In the genomic region with DNA sequence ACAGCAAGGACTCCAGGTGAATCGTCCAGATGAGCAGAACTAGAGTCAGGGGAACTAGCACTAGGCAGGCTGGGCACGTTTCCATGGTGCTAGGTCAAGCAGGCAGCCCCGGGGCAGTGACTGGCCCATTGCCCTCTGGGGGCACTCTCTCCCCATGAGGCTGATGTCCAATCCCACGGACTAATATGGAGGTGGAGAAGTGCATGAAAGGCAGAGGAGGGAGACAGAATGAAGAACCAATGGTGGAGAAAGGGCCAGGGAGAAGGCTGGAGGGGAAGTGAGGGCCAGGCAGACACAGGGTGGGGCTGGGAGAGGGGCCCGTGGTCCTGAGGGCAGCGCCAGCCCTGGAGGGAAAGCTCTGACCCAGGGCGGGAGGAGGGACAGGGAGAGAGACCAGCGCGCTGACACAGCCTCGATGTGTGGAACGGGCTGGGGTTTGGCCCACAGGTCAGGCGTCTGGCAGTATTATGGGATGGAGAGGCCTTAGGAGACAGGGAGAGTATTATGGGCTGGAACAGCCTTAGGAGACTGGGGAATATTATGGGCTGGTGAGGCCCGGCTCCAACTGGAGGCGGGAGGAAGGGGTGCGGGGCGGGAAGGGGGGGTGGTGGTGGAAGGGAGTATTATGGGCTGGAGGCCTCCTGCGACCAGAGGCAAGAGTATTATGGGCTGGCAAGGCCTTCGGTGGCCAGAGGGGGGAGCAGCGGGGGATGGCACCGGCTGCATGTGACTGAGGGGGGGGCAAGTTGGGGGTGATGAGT, we compare ENCODE assay signal across 8 mouse cellular contexts. TPM values are rescaled to one million over a fixed set of nuclear protein-coding genes. Genes with fewer than 3 reads are reported as not detected.
A peak's percentile ranks its signal among the peaks of the same experiment; 100 is the strongest.
DNase-seq lines count a peak whose midpoint lies in the region; ATAC-seq lines count a peak whose summit lies in the region.

No protein-coding gene starts in this region.

- no peak overlapping the region; the same call in none of the 2 replicates for H3K4me3 ChIP-seq in lung, embryonic 16.5 days (ENCODE audit: low read length)

- ATAC-seq in hematopoietic stem cell, adult 5-6 weeks (replicated peaks in 1 of 2; ENCODE audit: insufficient read depth in 1 of 2, low FRiP score in 2 of 2, low TSS enrichment in 1 of 2, low read depth in 1 of 2, poor library complexity in 2 of 2, severe bottlenecking in 2 of 2) = peak; percentile 66 to 69
- ATAC-seq in lung, embryonic 16.5 days (ENCODE audit: low read depth) = peak; percentile 88

- no peaks in the 10 kb centered on the region for H3K9me3 ChIP-seq in lung, embryonic 16.5 days (ENCODE audit: control insufficient read depth, low read length)

- peak overlapping the region; percentile 97 for H3K27ac ChIP-seq in lung, embryonic 16.5 days (ENCODE audit: low read length)

- WGBS in lung, embryonic 16.5 days = 3% methylated on average over 20 of the region's 20 CpGs

- H3K27me3 ChIP-seq in lung, embryonic 16.5 days (ENCODE audit: control insufficient read depth, insufficient read depth, low read depth, low read length) = no peaks in the 10 kb centered on the region

- no peaks in the 10 kb centered on the region for H3K36me3 ChIP-seq in lung, embryonic 16.5 days (ENCODE audit: control insufficient read depth, insufficient read depth, low read length)

- peaks cover 25% of the 10 kb centered on the region for H3K4me1 ChIP-seq in lung, embryonic 16.5 days (replicated peaks; ENCODE audit: control insufficient read depth, insufficient read depth, low read length)

- H3K9ac ChIP-seq in lung, embryonic 16.5 days (ENCODE audit: low read length) = peak overlapping the region; percentile 64

- H3K4me2 ChIP-seq in lung, embryonic 16.5 days (ENCODE audit: low read depth, low read length) = peak overlapping the region; percentile 70

- DNase-seq in R1 (ENCODE audit: low read depth, low spot score) = peak; percentile 87
- peak; percentile 94 to 95 for DNase-seq in cerebellum, postnatal 10 days
- peak; percentile 62 to 78 for DNase-seq in frontal cortex, adult 2 months (ENCODE audit: extremely low spot score in 1 of 2, low spot score in 1 of 2)
- peak; percentile 76 to 83 for DNase-seq in layer of hippocampus, postnatal 14 days (ENCODE audit: low spot score in 2 of 2)
- peak; percentile 67 for DNase-seq in ovary, postnatal 14 days (ENCODE audit: low spot score)
- DNase-seq in urinary bladder, postnatal 36 days (ENCODE audit: low spot score in 2 of 2) = peak; percentile 58 to 78

RNA-seq across cellular contexts. Expression of a gene that starts 7.0 kb away (rescaled TPM):
- 91.3 and 103 TPM in 2 replicates for polyA plus RNA-seq in frontal cortex, adult 2 months (2012; rRNA removed)
- total RNA-seq in hematopoietic stem cell, adult 5-6 weeks (2017) = 499 and 599 TPM in 2 replicates
- 100 to 1,000 TPM; 173 to 193 TPM for total RNA-seq in layer of hippocampus, postnatal 14 days (2021)
- 58.2 and 59.4 TPM in 2 replicates for polyA plus RNA-seq in lung, embryonic 16.5 days (2015; fragmentation: Nextera tagmentation; extraction: Ambion mirVana)

RNA-seq across cellular contexts. Expression of a gene that starts 21.0 kb away (rescaled TPM):
- 0.94 and 1.4 TPM in 2 replicates for polyA plus RNA-seq in frontal cortex, adult 2 months (2012; rRNA removed)
- 8.0 and 8.8 TPM in 2 replicates for total RNA-seq in hematopoietic stem cell, adult 5-6 weeks (2017)
- 1 to 10 TPM in 1 of 2 experiments, under 1 TPM in 1; 0.94 to 1.6 TPM for total RNA-seq in layer of hippocampus, postnatal 14 days (2021)
- 0.45 and 0.49 TPM in 2 replicates for polyA plus RNA-seq in lung, embryonic 16.5 days (2015; fragmentation: Nextera tagmentation; extraction: Ambion mirVana)

RNA-seq across cellular contexts. Expression of a gene that starts 39.3 kb away (rescaled TPM):
- 23.0 and 23.9 TPM in 2 replicates for polyA plus RNA-seq in frontal cortex, adult 2 months (2012; rRNA removed)
- 7.6 and 7.8 TPM in 2 replicates for total RNA-seq in hematopoietic stem cell, adult 5-6 weeks (2017)
- 1 to 10 TPM; 6.2 to 8.1 TPM for total RNA-seq in layer of hippocampus, postnatal 14 days (2021)
- polyA plus RNA-seq in lung, embryonic 16.5 days (2015; fragmentation: Nextera tagmentation; extraction: Ambion mirVana) = 12.9 and 16.4 TPM in 2 replicates

RNA-seq across cellular contexts. Expression of a gene that starts 43.0 kb away (rescaled TPM):
- 22.0 and 22.3 TPM in 2 replicates for polyA plus RNA-seq in frontal cortex, adult 2 months (2012; rRNA removed)
- total RNA-seq in hematopoietic stem cell, adult 5-6 weeks (2017) = 58.8 and 63.4 TPM in 2 replicates
- total RNA-seq in layer of hippocampus, postnatal 14 days (2021) = 10 to 100 TPM; 29.2 to 30.5 TPM
- polyA plus RNA-seq in lung, embryonic 16.5 days (2015; fragmentation: Nextera tagmentation; extraction: Ambion mirVana) = 44.5 and 52.5 TPM in 2 replicates

RNA-seq across cellular contexts. Expression of a gene that starts 49.2 kb away (rescaled TPM):
- polyA plus RNA-seq in frontal cortex, adult 2 months (2012; rRNA removed) = 70.8 and 74.9 TPM in 2 replicates
- 92.9 and 101 TPM in 2 replicates for total RNA-seq in hematopoietic stem cell, adult 5-6 weeks (2017)
- total RNA-seq in layer of hippocampus, postnatal 14 days (2021) = 10 to 100 TPM; 62.5 to 62.6 TPM
- 141 and 142 TPM in 2 replicates for polyA plus RNA-seq in lung, embryonic 16.5 days (2015; fragmentation: Nextera tagmentation; extraction: Ambion mirVana)
